Mouse (Mus musculus) C3H10T1/2 (cell line): ENCODE data around the gene Nlrp1b. TPM values are rescaled to one million over a fixed set of nuclear protein-coding genes. Genes with fewer than 3 reads are reported as not detected.

Source experiments
- polyA plus RNA-seq, 2 experiments: library from polyadenylated mRNA; unstranded; fragments of >200 nt; fragmentation: generic; extraction: Trizol; gene quantifications; one replicate each; pipeline ENCODE4 v1.2.1; 2012; ENCODE audit warnings: missing spikeins in 2 of 2

Nlrp1b gene
- polyA plus RNA-seq = under 1 TPM in 1 of 2 experiments, not detected in 1; 0.01 TPM

DNA sequence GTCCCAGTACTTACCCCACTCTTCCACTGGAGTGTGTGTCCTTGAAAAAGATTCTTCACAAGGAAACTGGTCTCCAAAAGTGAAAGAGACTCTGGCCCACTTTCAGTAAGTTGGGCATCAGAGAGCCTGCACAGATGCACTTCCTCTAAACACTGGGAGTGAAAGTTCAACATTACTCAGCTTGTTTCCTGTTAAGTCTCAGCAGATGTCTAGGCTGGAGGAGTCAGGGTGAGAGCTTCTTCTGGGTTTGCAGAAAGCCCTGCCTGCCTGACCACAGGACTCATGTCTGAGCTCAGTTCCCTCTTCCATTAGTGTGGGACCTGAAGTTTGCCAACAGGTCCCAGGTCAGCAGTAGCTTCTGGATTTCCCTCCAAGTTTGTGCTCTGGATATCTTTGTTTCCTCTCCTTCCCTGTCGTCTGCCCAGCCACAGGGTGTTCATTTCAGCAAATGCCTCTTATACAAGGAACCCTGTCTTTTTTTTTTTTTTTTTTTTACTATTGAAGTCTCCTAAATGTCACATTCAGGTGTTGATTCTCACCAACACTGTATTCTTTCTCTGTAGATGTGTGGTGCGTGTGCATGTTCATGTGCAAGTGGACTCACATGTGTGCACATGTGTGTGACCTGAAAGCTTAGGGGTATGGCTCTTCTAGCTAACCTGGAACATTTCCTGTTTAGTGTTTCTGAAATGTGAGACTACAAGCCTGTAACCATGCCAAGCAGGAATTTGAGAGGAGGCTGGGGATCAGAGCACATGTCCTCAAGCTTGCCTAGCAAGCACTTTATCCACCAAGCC, at the start of gene Nlrp1b:
Gene Nlrp1b (minus strand): TSS at position 50 of the 797 bp plus-strand sequence.

DNA sequence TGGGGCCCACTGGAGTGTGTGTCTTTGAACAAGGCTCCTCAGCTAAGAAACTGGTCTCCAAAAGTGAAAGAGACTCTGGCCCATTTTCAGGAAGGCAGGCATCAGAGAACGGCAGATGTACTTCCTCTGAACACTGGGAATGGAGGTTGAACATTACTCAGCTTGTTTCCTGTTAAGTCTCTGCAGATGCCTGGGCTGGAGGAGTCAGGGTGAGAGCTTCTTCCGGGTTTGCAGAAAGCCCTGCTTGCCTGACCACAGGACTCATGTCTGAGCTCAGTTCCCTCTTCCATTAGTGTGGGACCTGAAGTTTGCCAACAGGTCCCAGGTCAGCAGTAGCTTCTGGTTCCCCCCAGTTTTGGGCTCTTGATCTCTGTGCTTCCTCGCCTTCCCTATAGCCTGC, 85.9 kb downstream of the Nlrp1b start, which contains the start of gene Nlrp1a:
Gene Nlrp1a (minus strand): TSS at position 44 of the 400 bp plus-strand sequence.

Other genes with a start within 250 kb of the Nlrp1b start
- gene C1qbp, start 247.7 kb downstream of the Nlrp1b start, polyA plus RNA-seq = 100 to 1,000 TPM; 122 to 344 TPM
- gene Dhx33, start 226.3 kb downstream of the Nlrp1b start, polyA plus RNA-seq = 1 to 10 TPM; 1.3 to 8.3 TPM
- 10 to 100 TPM in 1 of 2 experiments, 1 to 10 TPM in 1; 1.2 to 11.2 TPM for gene Mis12, start 211.1 kb downstream of the Nlrp1b start, polyA plus RNA-seq
- 10 to 100 TPM; 41.0 to 45.9 TPM for gene Derl2, start 210.9 kb downstream of the Nlrp1b start, polyA plus RNA-seq
- gene 6330403K07Rik, start 197.2 kb downstream of the Nlrp1b start, polyA plus RNA-seq = under 1 TPM in 1 of 2 experiments, not detected in 1; 0.07 TPM
- gene Nlrp1a, start 86.0 kb downstream of the Nlrp1b start, polyA plus RNA-seq = under 1 TPM in 1 of 2 experiments, not detected in 1; 0.01 TPM